Mouse (Mus musculus) A20 (cell line): ENCODE measurements around the gene Gm15217.

Experiments
- DNase-seq: peaks from one replicate; pipeline ENCODE4 v3.0.0-alpha.2; 2011; ENCODE audit warnings: low read depth, low spot score

Gene Gm15217

DNA sequence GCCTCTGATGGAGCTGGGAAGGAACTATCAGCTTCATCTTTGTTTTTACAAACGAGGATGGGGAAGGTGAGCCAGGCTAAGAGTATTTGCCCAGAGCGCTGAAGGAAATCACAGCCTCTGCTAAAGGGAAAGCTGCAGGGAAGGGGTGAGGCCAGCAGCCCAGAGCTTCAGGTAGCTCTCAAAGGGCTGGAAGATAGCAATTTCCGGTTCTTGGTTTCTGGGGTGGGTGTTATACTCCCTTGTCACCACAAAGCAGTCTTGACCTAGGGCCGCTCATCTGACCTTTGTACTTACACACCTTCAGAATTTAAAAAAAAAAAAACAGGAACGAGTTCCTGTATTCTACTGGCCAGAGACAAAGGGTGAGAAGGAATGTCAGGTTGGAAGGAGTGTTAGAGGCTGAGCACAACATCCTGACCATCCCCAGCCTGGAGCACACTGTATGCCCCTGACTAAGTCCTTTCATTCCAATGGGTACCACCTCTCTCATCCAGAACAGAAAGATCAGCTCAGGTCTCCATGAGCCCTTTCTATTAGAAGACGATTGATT lies 12.5 kb downstream of the Gm15217 start:
- DNase-seq: no peak

DNA sequence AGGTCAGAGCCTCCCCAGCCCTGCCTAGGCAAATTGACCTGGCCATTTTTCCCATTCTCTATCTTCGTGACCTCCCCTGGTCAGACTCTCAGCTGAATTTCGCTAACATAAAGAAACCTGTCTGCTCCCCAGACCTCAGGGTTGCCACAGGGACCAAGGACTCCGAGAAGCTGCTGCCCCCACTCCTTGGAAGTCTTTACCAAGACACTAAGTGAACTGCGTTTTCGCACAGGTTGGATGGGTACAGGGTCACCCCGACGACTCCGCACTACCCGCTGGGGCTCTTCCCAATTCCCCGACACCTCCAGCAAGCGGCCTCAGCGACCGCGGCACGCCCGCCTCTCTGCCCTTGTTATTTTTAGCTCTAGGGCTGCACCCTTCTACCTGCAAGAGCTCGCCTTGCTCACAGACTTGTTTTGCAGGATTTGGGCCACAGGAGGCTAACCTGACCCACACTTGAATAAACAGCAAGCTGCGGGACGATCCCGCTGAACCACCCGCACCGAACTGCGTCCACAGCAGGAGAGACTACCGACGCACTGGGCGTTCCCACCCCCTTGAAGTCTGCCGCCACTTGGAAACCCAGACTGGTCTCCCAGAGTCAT lies 19.0 kb downstream of the Gm15217 start:
- no peak for DNase-seq

DNA sequence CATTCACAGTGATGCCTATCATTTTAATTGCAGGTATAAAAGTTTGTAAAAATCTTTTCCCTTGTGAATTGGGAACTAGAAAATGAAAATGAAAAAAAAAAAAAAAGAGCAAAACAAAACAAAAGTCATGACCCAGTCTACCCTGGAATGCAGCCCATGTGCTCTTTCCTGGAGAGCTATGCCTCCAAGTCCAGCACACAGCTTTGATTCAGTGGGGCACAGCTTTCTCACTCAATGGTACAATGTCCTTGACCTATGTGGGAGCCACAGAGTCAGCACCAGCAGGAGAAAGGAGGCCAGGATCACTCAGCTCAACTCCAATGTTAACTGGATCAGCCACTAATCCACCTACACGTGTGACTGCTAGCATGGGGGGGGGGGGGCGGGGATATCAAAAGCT lies 20.7 kb downstream of the Gm15217 start:
- DNase-seq: no peak

DNA sequence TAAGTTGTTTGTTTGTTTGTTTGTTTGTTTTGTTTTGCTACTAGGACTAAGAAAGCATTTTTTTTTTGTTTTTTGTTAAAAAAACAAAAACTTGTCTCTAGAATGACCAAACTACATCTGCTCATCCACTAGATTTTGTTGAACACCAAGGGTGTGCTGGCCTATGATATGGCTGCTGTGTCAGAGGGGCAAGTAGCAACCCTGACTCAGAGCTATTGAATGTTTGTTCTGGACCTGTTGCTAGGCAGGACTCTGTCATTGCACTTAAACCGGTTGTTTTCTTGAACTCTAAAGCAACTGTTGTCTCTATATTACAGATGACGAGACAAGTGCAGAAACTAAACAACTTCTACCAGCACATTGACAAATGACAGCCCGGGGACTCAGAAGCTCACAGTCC lies 29.1 kb downstream of the Gm15217 start:
- no peak for DNase-seq

DNA sequence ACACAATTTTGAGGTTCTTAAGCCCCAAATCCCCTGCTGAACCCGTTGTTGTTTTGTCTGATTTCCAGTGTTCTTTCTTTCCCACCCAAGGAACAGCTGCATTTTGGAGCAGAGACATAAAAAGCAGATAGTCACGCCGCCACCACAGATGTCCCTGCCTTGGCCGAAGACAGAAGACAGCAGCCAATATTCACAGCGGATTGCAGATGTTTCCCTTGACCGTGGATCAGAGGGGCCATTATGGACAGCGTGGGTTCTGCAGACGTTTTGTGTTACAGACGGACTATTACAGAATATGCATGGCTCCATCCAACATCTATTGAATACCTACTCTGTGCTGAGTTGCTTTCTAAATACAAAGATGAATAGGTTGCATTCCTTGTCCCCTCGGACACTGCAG lies 29.8 kb downstream of the Gm15217 start:
- DNase-seq: no peak

DNA sequence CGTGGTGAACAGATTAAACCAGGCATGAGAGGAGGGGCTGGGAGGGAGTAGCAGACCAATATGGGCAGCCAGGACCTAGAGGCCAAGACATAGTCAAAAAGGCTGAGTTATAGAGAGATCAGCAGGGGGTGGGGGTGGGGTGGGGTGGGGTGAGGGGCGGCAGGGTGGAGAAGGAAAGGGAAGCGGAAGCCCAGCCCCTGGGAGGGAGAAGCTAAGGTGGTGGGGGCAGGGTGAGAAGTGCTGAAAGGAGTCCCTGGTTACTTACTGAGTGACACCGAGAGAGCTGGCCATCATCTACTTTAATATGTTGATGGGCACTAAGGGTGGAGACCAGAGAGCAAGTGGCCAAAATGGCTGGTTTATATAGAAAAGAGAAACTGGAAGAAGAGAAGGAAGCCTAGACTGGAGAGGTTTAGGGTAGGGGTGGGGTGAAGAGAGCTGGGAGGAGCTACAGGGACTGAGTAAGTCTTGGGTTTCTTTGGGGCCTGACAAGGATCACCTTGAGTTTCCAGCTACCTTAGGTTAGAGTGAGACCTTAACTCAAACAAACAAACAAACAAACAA lies 31.4 kb downstream of the Gm15217 start:
- no peak for DNase-seq

DNA sequence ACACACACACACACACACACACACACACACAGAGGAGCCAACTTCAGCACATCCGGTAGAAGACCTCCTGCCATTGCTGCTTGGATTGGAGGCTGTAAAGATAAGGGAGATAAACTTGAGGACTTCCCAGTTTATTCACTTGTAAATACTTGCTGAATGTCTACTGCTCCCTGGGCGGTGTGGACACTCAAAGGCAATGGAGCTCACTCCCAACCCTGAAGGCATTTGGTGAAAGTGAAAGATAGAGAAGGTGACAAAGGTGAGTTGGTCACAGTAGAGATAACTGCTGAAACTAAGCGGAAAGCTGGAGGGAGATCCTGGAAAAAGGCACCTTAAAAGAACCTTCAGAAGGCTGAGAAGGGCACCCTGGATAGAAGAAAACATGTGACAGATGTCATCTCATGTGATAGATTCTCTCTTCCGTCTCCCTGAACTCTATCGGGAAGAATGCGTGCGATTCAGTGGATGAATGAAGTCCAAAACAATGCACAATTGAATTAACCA lies 33.3 kb downstream of the Gm15217 start:
- DNase-seq: no peak

DNA sequence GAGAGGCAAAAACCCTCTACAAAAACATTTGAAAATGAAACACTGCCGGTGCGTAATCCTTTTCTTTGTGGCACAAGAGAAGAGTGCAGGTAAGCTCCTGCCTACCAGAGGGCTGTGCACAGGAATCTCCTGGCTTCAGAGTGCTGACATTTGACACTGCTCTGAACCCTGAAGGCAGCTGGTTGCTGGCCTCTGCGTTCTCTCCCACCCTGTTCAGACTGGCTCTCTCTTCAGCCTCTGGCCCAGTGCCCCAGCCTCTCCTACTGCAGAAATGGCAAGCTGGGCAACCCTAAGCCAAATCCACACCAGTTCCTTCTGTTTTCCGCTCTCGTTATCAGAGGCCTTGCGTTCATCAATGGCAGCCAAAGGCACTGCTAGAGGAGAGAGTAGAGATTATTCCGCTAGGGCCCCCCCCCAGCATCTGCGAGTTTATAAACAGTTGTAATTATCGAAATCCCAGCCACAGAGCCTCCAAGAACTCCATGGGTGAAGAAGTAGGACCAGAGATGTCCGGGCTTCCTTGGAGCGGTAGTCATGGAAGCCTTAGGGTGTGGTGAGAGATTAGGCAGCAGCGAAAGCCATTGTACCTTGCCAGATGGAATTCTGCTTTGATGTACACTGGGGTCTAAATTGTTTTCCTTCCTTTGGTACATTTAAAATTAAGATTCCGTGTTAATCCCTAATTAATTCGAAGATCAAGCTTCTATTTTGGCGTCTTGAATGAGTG lies 39.3 kb downstream of the Gm15217 start:
- no peak for DNase-seq

DNA sequence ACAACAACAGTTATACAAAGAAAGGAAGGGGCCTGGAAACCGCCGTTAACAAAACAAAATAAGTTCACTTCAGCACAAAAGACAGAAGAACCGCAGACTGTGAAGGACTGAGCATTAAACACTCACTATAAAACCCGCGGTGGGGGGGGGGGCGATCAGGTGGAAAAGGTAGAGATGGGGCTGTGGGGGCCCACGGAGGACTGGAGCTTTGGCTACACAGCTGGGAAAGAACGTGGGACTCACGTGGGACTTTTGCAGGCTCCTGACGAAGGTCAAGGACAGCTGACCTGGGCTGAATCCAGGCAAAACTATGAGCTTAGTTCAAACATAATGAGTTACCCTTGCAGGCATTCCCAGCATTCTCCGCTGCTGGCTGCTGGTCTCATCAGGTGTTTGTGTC lies 40.1 kb downstream of the Gm15217 start:
- no peak for DNase-seq

DNA sequence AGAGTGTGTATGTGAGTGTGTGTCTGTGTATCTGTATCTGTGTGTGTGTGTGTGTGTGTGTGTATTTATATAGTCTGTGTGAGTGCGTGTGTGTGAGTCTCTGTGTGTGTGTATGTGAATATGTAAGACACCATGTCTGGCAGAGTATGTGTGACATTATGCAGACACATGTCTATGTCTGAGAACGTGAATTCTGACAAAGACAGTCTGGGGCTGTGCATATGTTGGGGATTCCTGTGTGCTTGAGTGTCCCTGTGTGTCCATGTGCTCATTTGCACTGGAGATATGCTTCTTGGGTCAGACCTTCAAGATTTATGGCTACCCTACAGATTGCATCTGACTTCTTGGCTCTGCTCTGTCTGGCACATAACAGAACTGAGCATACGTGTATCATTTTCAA lies 42.6 kb downstream of the Gm15217 start:
- DNase-seq: no peak

DNA sequence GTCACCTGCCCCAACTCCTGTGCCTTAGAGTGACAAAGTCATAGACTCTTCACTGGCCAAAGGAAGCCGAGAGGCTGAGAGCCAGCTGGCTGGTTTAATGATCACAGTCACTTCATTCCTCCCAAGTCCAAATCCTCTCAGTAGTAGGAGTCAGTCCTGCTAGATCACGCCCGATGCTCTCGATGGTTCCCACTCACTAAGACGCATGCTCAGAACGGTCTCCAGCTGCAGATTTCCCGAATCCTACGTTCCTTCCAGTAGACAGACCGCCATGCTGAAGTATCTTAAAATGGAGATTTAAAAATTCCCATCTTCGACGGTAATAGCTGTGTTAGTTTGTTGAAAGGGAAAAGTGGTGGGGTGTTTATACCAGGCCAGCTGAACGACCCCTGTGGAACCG lies 48.0 kb downstream of the Gm15217 start:
- no peak for DNase-seq

DNA sequence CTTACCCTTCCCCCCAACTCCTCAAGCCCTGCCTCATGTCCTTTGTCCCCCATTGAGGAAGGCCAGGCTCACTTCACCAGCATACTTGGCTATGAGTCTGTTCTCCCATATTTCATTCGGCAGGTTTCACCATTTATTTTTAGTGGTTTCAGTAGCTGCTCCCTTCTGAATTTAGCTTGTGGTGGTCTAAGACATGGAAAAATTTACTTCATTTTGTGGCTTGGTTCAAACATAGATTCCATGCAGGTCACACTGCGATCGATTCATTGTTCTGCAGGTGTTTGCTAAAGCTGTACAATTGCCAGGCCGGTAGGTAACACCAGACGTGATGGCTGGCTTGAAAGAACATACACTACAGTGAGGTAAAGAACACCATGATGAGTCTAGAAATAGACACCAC lies 51.0 kb downstream of the Gm15217 start:
- no peak for DNase-seq
